Mouse (Mus musculus) brain, embryonic 18.5 days (tissue): ENCODE data around the gene Slc35e3.
"Not testable (repeated sequence)": the region's sequence is repeated elsewhere in the genome, so short reads cannot be mapped to it uniquely, and the experiment has no call there.

Experiments used
- DNase-seq: peaks from one replicate; pipeline ENCODE4 v3.0.0-alpha.2; 2012; ENCODE audit warnings: low read depth, low spot score

Slc35e3 gene

DNA sequence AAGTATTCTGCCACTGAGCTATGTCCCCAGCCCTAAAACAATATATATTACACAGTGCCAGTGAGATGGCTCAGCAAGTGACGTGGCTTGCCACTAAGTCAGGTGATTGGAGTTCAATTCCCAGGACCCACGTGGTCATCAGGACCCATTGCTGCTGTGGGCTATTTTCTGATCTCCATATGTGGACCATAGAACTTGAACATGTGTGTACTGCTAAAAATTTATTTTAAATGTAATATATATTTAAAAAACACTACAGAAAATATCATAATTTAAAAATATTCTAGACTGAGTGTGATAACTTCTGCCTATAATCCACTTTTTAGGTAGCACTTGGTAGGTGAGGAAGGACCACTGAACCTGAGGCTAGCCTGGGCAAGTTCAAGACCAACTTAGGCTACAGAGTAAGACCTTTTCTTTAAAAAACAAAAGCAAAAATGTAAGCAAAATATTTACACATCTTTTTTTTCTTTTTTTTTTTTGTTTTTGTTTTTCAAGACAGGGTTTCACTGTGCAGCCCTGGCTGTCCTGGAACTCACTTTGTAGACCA, 16.2 kb upstream of the Slc35e3 start:
- DNase-seq = no peak

DNA sequence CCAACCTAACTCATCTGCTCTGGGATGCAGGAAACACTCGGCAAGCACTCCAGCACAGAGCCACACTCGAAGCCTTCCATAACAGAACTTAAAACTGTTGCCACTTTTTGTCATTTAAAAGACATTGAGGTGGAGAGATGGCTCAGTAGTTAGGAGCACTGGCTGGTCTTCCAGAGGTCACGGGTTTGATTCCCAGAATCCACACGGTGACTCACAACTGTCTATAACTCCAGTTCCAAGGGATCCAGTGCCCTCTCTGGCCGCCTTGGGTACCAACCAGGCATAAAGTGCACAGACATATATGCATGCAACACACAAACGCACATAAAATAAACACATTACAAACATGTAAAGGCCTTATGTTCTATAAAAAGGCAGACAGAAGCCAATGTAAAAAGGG, 15.4 kb upstream of the Slc35e3 start:
- DNase-seq = no peak

DNA sequence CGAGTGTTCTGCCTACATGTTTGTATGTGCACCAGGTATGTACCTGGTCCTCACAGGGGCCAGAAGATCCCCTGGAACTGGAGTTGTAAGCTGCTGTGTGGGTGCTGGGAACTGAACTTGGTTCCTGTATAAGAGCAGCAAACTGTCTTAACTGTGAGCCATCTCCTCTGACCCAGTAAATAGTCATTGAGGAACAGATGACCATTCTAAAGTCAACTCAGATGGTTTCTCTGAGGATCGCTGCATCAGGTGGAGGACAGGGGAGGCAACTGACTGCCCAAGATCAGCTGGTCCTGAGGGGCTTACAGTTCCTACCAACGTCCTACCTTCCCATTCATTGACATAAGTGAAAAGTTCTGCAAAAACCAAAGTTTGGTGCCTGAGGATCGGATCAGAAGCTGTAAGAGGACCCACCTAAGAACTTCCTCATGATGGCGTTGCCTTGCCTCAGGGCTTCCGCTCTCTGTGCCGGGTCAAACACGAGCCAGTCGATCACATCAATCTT, 14.7 kb upstream of the Slc35e3 start:
- DNase-seq = no peak

DNA sequence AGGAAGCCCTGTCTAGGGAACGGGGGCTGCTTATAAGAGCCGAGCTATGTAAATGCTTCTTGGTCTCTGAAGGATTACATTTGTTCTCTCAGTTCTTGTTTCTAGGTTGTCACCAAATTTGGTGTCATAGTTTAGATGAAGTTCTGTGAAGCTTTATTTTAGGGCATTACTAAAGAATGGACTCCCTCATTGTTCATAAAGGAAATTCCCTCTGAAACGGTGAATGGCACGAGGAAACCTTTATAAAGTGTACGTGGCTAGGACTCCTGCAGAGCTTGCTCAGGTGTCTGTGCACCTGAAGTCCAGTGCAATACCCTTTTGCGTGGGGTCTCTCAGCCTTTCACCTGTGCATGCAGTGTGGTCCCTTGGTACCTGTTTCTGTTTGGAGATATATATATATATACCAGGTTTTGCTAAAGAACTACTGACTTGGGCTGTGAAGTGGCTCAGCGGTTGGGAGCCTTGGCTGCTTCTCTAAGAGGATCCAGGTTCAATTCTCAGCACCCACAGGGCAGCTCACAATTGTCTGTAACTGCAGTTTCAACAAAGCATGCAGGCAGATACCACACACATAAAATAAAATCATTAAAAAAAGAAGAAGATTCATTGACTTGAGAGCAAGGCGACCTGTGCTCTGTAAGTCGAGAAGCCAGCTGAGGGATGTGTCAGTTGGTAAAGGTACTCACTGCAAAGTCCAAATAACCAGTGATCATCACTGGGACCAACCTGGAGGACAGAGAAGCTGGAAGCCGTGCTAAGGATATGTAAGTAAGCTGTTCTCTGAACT, 13.9 kb upstream of the Slc35e3 start:
- no peak for DNase-seq

DNA sequence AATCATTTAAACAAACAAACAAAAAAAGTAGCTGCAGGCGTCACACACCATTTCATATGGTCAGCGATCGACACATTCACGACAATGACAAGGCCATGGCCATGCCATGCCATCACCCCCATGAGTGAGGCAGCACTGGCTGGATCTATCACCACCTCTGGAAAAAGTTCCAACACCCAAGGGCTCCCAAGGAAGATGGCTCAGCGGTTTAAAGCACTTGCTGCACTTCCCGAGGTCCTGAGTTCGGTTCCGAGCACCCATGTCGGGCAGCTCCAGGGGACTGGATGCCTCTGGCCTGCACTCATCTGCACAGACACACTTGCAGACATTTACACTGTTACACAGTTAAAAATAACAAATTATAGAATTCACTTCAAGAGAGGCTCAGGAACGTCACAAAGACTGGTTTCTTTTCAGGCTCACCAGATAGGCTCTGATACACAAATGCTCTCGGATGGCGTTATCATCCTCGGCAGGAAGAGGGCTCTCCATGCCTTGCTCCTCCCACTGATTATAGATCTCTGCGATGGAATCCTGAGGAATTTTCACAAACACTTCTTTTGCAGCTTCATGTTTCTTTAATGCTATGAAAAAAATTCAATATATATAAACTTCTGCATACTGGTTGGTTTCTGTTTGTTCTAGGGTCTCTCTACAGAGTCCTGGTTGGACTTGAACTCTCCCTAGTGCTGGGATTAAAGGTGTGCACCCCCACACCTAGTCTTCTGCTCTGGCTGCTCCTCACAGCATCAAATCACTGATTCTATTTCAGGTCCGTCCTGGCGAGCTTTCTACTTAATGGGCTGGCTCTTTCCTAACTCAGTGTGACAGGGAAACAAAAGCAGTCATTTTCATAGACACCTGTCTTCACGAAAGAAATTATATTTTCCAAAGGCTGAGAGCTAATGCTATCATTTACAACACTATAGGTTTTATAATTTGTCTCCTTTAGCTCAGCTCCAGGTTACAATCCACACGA, 12.9 kb upstream of the Slc35e3 start:
- DNase-seq = no peak

DNA sequence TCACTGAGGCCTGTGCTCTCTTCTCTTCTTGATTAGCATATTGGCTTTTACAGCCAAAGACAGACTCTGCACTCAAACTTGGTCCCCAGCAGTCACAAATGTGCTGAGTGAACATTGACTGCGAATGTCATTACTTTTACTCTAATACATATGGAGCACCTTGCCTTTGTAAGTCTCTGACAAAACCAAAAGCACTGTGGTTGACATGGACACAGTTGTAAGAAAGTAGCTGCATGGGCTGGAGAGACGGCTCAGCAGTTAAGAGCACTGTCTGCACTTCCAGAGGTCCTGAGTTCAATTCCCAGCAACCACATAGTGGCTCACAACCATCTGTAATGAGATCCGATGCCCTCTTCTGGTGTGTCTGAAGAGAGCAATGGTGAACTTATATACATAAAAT, 12.2 kb upstream of the Slc35e3 start:
- not testable (repeated sequence) for DNase-seq

DNA sequence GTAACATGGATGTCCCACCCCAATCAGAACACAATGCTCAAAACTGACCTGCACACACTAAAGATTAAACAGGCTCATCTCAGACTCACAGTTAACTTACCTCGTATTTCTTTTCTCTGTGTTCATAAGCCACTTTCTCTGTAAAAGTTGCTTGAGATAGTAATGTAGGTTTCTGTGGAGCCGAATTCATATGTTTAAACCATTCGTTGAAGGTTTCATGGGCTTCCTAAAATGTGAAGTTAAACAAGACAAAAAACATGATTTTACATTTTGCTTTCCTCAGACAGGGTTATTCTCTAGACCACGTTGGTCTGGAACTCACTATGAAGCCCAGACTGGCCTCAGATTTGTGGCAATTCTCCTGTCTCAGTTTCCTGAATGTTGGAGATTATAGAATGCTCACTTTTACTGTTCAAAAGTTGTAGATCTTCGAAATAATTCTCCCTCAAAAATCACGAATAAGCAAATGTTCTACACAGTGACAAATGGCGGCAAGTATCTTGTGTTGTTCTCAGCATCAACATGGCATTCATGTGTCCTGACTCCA, 11.7 kb upstream of the Slc35e3 start:
- DNase-seq = no peak

DNA sequence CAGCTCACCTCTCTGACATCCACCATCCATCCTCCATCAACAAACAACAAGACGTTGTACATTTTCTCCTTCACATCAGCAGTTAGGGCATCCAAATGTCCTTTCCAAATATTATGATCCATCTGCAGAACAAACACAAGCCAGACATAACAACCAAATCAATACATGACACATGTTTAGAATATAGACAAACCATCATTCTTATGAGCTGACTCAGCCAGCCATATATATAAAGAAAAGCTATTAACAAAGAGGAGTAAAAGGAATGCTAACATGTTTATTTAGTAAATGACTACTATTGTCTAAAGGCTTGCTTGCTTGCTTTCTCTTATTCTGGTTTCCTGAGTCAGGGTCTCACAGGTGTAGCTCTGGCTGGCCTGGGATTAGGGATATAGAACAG, 11.1 kb upstream of the Slc35e3 start:
- DNase-seq = no peak

DNA sequence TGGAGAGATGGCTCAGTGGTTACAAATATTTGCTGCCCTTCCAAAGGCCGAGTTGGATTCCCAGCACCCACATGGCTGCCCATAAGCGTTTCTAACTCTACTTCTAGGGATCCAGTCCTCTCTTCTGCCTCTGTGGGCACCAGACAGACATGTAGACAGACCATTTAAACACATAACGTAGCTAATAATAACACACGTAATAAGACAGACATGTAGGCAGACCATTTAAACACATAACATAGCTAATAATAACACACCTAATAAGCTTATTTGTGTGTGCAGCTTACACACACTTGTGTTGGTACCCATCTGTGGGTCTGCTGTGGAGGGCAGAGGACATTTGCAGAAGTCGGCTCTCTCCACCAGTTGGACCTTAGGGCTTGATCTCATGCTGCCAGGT, 10.6 kb upstream of the Slc35e3 start:
- DNase-seq = no peak

DNA sequence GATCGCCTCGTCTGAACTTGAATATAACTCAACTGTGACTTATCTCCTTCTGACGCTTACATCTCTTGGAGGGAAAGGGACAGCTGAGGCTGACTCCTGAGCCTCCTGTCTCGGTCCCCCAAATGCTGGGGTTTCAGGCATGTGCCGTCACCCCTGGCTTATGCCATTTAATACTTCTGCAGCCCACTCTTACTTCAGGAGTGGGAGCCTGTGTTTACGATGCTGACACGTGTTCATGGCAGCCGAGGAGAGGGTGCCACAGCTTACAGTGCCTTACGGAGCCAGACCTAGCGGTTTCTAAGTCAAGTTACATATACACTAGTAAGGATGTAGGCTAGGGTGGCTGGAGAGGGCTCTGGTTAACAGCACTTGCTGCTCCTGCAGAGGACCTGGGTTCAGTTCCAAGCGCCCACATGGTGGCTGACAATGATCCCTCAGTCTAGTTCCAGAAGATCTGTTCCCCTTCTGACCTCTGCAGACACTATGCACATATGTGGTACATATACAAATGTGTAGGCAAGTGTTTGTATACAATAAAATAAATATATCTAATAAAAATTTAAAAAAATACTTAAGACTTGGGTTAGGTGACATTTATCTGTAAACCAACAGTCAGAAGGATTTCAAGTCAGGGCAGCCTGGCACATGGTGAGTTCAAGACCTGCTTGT, 9.8 kb upstream of the Slc35e3 start:
- DNase-seq = no peak

DNA sequence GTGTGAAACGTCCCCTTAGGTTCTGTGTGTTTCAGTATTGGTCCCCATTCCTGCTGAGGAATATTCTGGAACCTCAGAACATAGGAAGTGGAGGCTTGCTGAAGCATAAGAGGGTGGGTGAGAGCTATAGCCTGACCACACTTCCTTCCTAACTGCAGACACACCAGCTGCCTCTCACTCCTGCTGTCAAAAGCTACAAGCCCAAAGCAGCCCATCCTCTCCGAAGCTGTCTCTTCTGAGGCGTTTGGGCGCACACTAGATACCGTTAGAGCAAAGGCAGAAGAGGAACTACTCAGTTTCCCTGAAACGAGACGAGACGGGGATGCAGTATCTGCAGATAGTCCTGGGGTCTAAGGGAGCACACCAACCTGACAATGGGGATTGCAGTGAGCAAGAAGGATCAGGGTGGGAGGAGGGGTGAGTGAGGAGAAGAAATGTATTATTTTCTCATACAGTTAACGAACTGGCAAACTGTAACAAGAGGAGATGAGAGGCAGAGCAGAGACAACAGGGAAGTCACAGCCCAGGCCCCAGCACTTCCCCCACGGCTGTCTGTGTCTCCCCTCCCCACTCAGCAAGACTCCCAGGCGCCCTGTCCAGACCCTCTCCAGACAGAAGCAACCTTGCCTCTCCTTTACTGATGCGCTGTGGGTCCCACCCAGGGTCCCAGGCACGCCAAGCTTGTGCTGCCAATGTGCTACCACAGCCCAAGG, 9.1 kb upstream of the Slc35e3 start:
- DNase-seq = no peak

DNA sequence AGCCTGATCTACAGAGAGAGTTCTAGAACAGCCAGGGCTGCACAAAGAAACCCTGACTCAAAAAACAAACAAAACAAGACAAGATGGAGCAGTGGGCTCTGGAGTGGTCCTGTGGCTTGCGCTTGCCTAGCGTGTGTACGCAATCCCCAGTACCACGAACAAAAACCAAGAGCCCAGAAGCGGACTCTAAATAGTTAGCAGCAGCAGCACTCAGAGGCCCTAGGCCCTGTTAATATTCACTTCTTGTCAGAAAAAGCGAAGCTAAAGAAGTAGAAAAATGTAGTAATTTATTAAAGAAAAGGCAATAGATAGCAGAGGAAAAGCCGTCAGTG, 8.4 kb upstream of the Slc35e3 start:
- no peak for DNase-seq

DNA sequence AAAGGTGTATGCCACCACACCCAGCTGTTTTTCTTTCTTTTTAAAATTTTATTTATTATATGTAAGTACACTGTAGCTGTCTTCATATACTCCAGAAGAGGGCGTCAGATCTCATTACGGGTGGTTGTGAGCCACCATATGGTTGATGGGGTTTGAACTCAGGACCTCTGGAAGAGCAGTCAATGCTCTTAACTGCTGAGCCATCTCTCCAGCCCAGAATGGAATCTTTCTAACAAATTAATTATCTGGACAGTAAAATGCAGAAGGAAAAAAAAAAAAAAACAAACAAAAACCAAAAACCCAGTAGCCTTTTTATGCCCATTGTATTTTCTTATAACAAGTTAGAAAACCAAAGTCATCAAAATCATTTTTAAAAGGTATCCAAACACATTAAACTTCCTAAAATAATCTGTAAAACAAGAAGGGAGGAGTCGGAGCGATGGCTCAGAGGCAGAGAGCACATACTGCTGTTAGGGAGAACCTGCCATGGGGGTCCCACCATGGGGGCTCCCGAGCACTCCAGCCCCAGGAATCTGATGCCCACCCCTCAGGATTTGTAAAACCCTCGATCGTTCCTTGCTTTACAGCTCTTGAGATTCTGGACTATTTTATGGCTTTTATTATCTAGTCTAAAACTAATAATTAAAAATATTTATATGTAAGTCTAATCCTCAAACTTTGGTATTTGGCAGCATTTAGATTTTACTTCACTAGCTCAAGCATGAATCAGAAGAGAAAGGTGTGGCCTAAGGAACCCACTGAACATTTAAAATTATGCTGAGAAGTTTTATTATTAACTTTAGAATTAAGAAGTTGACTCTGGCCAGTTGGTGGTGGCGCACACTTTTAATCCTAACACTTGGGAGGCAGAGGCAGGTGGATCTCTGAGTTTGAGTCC, 7.8 kb upstream of the Slc35e3 start:
- no peak for DNase-seq

DNA sequence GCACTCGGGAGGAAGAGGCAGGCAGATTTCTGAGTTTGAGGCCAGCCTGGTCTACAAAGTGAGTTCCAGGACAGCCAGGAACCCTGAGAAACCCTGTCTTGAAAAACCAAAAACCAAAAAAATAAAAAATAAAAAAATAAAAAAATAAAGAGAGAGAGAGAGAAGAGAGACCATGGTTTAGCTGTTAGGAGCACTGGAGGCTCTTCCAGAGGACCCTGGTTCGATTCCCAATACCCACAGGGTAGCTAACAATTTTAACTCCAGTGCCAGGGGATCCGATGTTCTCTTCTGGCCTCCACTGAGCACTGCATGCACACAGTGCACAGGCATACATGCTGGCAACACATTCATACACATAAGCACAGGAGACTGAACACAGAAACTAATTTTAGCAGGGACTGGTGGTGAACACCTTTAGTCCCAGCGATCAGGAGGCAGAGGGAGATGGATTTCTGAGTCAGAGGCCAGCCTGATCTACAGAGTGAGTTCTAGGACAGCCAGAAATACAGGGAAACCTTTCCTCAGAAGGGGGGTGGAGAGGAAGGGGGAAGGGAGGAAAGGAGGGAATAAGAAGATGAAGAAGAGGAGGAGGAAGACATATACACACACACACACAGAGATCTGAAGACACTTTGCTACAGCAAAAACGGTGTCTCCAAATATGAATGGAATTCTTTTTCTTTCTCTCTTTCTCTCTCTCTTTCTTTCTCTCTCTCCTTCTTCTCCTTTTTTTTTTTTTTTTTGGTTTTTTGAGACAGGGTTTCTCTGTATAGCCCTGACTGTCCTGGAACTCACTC, 6.9 kb upstream of the Slc35e3 start:
- no peak for DNase-seq

DNA sequence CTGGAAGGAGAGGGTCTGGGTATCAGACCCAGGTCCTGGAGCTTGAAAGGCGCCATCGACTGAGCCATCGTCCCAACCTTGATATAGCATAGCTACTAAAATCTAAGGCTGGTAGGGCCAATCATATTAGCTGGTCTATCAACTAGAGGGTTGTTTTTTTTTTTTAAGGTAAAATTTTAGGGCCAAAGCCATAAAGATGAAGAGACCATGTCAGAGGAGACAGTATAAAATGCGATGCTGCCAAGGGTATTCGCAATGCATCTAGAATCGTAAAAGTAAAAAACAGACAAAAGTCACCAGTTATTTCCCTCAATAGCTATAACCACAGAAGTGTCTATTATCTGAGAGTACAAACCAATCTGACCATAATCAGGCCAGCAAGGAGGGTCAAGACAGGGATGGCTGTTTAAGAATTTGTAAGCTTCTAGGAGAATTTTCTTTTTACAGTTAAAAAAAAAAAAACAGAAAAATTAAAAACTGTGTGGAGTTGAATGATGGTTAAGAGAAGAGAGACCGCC, 6.2 kb upstream of the Slc35e3 start:
- no peak for DNase-seq

DNA sequence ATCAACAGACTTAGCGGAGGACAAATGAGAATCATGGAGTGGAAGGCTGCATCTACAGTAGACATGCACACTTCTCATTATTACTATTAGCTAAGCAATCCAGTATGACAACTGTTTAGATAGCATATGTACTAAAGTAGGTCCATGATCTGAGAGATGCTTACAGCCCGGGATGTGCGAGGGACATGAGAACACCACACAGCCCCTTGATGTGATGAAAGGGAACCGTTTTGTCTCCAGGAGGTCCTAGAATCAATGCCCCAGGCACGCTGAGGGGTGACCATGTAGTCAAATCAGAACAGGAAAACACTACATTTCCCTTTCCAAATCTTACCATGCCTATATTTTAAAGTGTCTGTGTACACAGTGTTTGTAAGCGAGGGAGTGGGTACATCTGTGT, 5.6 kb upstream of the Slc35e3 start:
- DNase-seq = no peak

DNA sequence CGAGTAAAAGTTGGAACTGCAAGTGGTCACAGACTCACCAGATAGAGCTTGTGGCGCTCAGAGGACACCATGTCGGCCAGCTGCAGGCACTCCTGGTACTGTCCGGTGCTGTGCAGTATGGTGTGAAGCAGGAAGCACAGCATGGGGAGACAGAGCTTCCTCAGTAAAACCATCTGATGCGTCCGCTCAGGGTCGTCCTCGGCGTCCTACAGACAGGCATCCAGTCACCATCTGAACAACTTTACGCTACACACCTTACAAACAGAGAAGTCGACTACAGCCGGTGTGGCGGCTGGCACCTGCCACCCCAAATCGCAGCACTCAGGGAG, 5.1 kb upstream of the Slc35e3 start:
- DNase-seq = no peak

DNA sequence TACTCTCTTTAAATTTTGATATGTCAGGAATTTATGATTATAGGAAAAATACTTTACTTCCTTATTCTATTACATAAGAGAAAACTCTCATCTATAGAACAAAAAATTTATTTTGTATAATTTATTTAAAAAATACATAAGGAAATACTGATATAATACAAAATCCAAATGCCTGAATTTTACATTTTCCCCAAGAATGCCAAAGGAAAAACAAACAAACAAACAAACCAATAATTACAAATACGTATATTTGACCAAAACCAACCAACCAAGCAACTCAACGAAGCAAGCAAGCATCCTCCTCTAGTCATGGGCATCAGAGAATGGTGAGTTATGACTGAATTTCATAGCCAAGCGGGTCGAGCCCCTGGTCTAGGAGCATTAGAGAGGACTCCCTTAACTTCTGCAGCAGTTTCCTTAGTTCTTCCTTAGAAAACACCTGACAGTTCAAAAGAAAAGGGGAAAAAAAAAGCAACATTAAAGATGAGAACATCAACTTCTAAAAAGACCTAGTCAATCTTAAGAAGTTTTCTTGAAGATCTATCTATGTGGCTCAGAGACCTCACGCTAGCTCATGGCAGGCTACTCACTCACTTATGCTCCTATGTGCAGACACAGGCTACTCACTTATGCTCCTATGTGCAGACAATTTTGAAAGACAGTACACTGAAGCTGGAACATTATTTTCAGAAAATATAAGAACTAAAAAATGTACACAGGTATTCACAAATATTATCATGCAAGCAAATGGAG, 4.5 kb upstream of the Slc35e3 start:
- no peak for DNase-seq
